Mouse (Mus musculus) midbrain, embryonic 16.5 days (tissue): ENCODE data around the gene Myrf. TPM values are rescaled to one million over a fixed set of nuclear protein-coding genes. Genes with fewer than 3 reads are reported as not detected.

Source experiments
- ATAC-seq: fragments of 200-750 bp; cut with Nextera tagmentation; 2 replicates; pipeline ENCODE4 v1.8.0; 2017; ENCODE audit warnings: moderate TSS enrichment
- H3K27ac ChIP-seq: fragments of 300-500 bp; sonication (generic); 2 replicates; pipeline ENCODE4 v1.5.1; 2014; ENCODE audit warnings: mild to moderate bottlenecking, low read length, mixed read lengths
- H3K27me3 ChIP-seq: fragments of 300-500 bp; sonication (generic); 2 replicates; pipeline ENCODE4 v1.6.1; 2014; ENCODE audit warnings: low read depth, low read length, mixed read lengths; ENCODE audit not compliant: control insufficient read depth, insufficient read depth
- H3K36me3 ChIP-seq: fragments of 300-500 bp; sonication (generic); 2 replicates; pipeline ENCODE4 v1.6.1; 2014; ENCODE audit warnings: mild to moderate bottlenecking, low read length, moderate library complexity, mixed read lengths; ENCODE audit not compliant: control insufficient read depth, insufficient read depth
- H3K4me1 ChIP-seq: fragments of 300-500 bp; sonication (generic); 2 replicates; pipeline ENCODE4 v1.6.1; 2014; ENCODE audit warnings: mild to moderate bottlenecking, low read length, mixed read lengths; ENCODE audit not compliant: control insufficient read depth, insufficient read depth
- H3K4me2 ChIP-seq: fragments of 300-500 bp; sonication (generic); 2 replicates; pipeline ENCODE4 v1.6.1; 2014; ENCODE audit warnings: mild to moderate bottlenecking, low read length, mixed read lengths
- H3K4me3 ChIP-seq: fragments of 300-500 bp; sonication (generic); 2 replicates; pipeline ENCODE4 v1.5.1; 2014; ENCODE audit warnings: low read depth, mild to moderate bottlenecking, low read length, moderate library complexity, mixed read lengths
- H3K9ac ChIP-seq: fragments of 300-500 bp; sonication (generic); 2 replicates; pipeline ENCODE4 v1.6.1; 2014; ENCODE audit warnings: low read depth, low read length, mixed read lengths
- H3K9me3 ChIP-seq: fragments of 300-500 bp; sonication (generic); replicated peaks from 2 replicates; pipeline ENCODE4 v1.6.1; 2014; ENCODE audit warnings: mild to moderate bottlenecking, low read length, mixed read lengths; ENCODE audit not compliant: control insufficient read depth, poor library complexity, severe bottlenecking
- WGBS: fragments of 180-500 bp; shearing (Covaris S2); extraction: QIAGEN DNeasy Blood & Tissue Kit; methylation state at CpG from one replicate; pipeline ENCODE4 v1.1.7; 2014; 5-methylcytosine and 5-hydroxymethylcytosine counted together
- polyA plus RNA-seq: library from polyadenylated mRNA; unstranded; fragments of >200 nt; fragmentation: Nextera tagmentation; extraction: Ambion mirVana; gene quantifications from 2 replicates; pipeline ENCODE4 v1.2.1, GENCODE M21; 2015

The Myrf gene
- polyA plus RNA-seq, 1 experiment from 2014 or later, result 0.82 TPM

DNA sequence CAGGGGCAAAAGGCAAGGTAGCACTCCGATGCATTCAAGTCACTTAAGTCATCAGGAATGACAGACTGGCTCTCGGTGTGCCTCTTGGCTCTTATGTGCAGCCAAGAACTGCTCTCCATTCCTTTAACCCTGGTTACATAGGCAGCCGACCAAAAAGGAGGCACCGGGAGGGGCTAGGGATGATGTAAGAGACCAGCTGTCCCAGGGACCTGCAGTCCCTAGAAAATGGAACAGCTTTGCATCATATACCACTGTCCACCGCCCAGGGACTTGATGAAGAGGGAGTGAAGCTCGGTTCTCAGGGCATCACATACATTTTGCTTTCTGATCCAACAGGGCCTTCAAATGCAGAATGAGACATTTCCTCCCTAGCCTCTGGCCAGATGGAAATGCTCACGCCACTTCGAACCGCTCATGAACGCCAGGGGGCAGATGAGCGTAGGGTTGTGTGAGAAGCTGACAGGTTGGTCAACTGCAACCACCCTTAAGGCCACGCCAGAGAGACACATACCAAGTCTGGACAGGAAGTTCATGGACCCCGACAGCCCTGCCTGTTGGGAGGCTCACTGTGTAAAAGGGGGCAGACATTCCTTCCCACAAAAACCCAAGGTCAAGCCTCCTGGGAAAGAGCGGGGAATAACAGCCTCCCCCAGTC lies 25.8 kb upstream of the Myrf start:
- H3K27ac ChIP-seq, result no peak overlapping the region

DNA sequence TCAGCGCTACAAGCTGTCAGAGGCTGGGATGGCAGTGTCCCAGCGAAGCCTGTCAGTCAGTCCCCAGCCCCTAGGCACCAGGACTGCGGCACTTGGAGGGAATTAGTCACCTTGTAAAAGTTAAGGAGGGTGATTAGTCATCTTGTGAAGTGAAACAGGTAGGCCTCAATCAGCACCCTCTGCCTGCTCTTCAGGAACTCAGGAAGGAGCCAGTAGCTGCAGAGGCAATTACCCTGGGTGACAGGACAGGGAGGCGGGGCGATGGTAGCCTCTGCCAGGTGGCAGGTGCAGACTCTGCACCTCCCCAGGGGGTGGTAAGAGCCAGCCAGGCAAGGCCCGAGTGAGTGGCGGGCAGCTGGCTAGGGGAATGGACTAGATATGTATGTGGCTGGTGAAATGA lies 20.8 kb upstream of the Myrf start:
- Histone ChIP-seq H3K9me3 (no peaks in the 10 kb centered on the region), H3K4me3 (no peak overlapping the region), H3K36me3 (peaks cover 25% of the 10 kb centered on the region), H3K4me2 (no peak overlapping the region), H3K27ac (no peak overlapping the region), H3K27me3 (no peaks in the 10 kb centered on the region; the same call in 1 of the 2 replicates), H3K9ac (no peak overlapping the region), H3K4me1 (no peaks in the 10 kb centered on the region)
- ATAC-seq, result no peak
- WGBS, result 80% methylated on average over 7 of the region's 7 CpGs

More for the DNA sequence above, 25.8 kb upstream of the Myrf start:
- no peak overlapping the region for H3K4me2 ChIP-seq
- no peak overlapping the region for H3K9ac ChIP-seq
- H3K36me3 ChIP-seq, result peaks cover 17% of the 10 kb centered on the region
- no peak overlapping the region for H3K4me3 ChIP-seq
- peaks cover 2% of the 10 kb centered on the region; the same call in 1 of the 2 replicates for H3K4me1 ChIP-seq
- ATAC-seq, result no peak
- 28% methylated on average over 14 of the region's 14 CpGs for whole genome bisulfite sequencing
- no peaks in the 10 kb centered on the region; the same call in 1 of the 2 replicates for H3K27me3 ChIP-seq
- no peaks in the 10 kb centered on the region for H3K9me3 ChIP-seq

DNA sequence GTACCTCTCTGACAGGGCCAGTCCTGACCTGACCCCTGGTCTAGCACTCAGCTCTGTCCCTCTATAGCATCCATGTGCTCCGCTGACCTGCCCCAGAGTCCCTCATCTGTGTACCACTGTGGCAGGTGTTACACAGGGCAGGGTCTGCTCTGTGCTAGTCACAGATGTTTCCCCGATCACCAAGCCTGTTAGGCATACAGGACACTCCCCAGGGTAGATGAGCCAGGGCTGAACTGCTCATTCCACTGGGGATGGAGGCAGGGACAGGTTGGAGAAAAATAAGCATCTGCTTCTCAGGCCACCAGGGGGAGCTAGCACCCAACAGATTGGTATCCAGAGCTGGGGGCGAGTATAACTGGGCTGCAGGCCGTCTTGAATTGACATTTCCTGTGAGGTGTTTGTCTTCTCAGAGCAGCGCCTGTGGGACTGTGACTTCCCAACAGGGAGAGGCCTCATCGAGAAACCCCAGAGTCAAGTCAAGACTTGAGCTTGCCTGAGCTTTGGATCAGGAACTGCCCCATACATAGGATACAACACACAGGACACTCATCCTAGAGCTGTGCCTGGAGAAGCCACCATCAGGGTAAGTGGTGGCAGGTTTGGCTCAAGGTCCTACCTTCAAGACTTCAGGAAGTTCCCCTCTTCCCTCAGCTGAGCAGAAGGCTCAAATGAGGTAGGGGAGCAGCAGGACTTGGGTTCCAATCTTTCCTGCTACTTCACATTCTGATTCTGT lies 17.9 kb upstream of the Myrf start:
- Histone ChIP-seq H3K4me3 (no peak overlapping the region), H3K36me3 (peaks cover 39% of the 10 kb centered on the region), H3K27me3 (no peaks in the 10 kb centered on the region; the same call in 1 of the 2 replicates), H3K4me2 (no peak overlapping the region), H3K9ac (no peak overlapping the region), H3K27ac (no peak overlapping the region), H3K4me1 (no peaks in the 10 kb centered on the region), H3K9me3 (no peaks in the 10 kb centered on the region)
- peak; percentile 62 for ATAC-seq
- 30% methylated on average over 6 of the region's 6 CpGs for WGBS

DNA sequence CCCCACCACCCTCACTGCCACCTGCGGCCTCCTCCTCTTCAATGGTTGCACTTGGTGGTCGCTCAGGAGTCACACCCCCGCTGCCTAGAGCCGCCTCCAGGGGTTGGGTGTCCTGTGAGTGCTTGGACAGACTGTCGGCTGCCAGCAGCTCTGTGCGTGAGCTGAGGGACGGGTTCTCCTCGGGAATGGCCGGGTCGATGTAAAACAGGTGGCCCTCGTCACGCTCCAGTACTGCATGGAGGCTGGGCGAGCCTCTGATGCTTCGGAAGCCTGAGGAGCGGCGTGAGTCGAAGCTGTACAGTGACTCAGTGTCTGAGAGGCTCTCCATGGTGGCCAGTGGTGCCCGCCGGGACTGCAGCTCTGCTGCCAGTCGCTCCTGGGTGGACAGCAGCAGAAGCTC lies 7.6 kb upstream of the Myrf start:
- Histone ChIP-seq H3K9ac (no peak overlapping the region), H3K4me3 (no peak overlapping the region), H3K27me3 (no peaks in the 10 kb centered on the region), H3K9me3 (no peaks in the 10 kb centered on the region), H3K27ac (no peak overlapping the region), H3K4me2 (no peak overlapping the region), H3K36me3 (peaks cover 13% of the 10 kb centered on the region), H3K4me1 (no peaks in the 10 kb centered on the region)
- ATAC-seq, result no peak
- WGBS, result 59% methylated on average over 20 of the region's 20 CpGs

DNA sequence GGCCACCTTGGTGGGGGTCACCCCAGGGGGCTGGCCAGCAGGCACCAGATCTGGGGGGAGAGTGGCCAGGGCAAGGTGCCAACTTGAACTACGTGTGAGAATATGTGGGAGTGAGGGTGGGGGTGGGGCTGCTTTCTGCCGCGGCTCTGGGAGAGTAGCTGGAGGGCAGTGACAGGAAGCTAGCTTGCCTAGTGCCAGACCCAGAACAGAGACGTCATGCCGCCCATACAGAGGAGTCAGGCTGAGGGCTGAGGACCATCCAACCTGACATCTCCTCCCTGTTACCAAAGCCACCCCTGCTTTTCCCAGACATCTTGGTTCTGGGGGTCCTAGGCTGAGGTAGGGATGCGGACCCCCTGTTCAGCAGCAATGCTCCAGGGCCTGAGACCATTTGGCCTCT lies 6.6 kb upstream of the Myrf start:
- no peaks in the 10 kb centered on the region for H3K9me3 ChIP-seq
- no peak for ATAC-seq
- no peak overlapping the region for H3K9ac ChIP-seq
- WGBS, result 33% methylated on average over 6 of the region's 6 CpGs
- H3K4me3 ChIP-seq, result no peak overlapping the region
- H3K27ac ChIP-seq, result no peak overlapping the region
- H3K4me1 ChIP-seq, result no peaks in the 10 kb centered on the region
- H3K36me3 ChIP-seq, result peaks cover 12% of the 10 kb centered on the region
- H3K4me2 ChIP-seq, result no peak overlapping the region
- no peaks in the 10 kb centered on the region for H3K27me3 ChIP-seq

DNA sequence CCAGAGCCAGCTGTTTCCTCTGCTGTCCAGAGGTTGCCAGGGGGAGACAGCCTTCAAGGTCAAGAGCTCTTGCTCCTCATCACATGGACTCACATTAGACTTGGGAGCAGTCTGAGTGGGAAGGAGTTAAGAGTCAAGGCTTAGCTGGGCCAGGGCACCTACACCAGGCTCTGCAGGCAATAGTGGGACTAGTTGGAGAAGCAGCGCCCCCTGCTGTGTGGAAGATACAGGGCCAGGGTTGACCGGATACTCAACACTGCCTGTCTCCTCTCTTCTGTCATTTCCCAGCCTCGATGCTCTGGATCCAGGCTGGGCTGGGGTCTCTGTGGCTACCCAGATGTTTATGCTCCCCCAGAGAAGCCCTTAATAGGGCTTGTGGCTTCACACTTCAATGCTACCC lies 3.6 kb upstream of the Myrf start:
- Histone ChIP-seq H3K9ac (no peak overlapping the region), H3K4me1 (peaks cover 5% of the 10 kb centered on the region), H3K4me3 (no peak overlapping the region), H3K36me3 (no peaks in the 10 kb centered on the region; the same call in 1 of the 2 replicates), H3K27ac (no peak overlapping the region), H3K4me2 (no peak overlapping the region), H3K27me3 (peaks cover 8% of the 10 kb centered on the region), H3K9me3 (no peaks in the 10 kb centered on the region)
- WGBS, result 18% methylated on average over 3 of the region's 3 CpGs
- no peak for ATAC-seq

DNA sequence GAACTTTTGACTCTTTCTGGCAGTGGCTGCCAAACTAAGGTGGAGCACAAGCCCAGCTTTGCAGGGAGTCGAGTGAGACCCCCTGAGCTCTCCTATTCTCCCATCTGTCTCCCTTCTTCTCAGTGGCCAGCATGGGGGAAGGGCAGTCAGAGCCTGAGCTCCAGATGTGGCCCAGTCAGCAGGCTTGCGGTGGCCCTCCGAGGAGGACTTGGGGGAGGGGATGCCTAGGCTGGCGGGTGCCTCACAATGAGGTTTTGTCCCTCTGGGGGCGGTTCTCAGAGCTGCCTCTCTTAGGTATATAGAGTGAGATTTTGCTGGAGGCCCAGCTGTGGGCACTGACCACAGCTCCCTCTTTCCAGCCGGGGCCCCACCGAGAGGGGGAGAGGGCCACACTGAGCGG lies 2.4 kb upstream of the Myrf start:
- no peak overlapping the region for H3K4me3 ChIP-seq
- no peak for ATAC-seq
- H3K9ac ChIP-seq, result no peak overlapping the region
- H3K27ac ChIP-seq, result no peak overlapping the region
- no peaks in the 10 kb centered on the region; the same call in 1 of the 2 replicates for H3K36me3 ChIP-seq
- peaks cover 5% of the 10 kb centered on the region for H3K4me1 ChIP-seq
- H3K27me3 ChIP-seq, result peaks cover 8% of the 10 kb centered on the region
- H3K4me2 ChIP-seq, result no peak overlapping the region
- H3K9me3 ChIP-seq, result no peaks in the 10 kb centered on the region
- WGBS, result 8% methylated on average over 8 of the region's 8 CpGs

DNA sequence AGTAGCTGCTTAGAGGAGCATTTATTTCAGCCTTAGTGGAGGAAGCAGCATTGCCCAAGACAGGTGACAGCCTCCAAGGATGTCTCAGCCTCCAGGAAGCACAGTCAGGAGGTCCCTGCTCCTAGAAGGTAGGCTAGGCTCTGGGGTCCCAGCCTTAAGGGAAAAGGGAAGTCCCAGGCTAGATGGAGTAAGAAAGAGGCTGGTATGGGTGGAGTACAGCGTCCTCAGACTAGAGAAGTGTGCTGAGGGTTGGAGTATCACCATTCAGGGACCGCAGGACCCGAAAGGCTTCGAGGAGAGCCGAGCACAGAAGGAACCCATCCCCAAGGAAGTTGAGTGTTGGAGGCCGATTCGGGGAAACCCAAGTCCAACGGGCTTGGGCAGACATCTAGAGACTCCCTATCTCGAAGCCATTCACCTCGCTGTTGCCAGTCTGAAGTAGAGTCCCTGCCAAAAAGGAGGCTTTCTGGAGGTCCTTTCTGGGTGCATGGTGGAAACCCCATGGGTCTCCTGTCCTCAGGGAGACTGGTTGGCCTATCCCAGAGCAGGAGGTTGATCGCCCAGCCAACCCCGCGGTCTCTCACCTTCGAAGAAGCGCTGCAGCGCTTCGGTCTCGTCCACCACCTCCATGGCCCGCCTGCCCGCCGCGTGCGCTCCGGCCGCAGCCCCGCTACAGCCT lies 434 bp downstream of the Myrf start:
- H3K4me3 ChIP-seq, result peak overlapping the region; percentile 44
- peak overlapping the region; percentile 63 for H3K9ac ChIP-seq
- ATAC-seq, result no peak; the same call in 1 of the 2 replicates
- WGBS, result 5% methylated on average over 21 of the region's 26 CpGs
- H3K9me3 ChIP-seq, result no peaks in the 10 kb centered on the region
- peaks cover 8% of the 10 kb centered on the region for H3K27me3 ChIP-seq
- no peaks in the 10 kb centered on the region for H3K36me3 ChIP-seq
- peaks cover 5% of the 10 kb centered on the region for H3K4me1 ChIP-seq
- peak overlapping the region; percentile 70 for H3K4me2 ChIP-seq
- H3K27ac ChIP-seq, result no peak overlapping the region

DNA sequence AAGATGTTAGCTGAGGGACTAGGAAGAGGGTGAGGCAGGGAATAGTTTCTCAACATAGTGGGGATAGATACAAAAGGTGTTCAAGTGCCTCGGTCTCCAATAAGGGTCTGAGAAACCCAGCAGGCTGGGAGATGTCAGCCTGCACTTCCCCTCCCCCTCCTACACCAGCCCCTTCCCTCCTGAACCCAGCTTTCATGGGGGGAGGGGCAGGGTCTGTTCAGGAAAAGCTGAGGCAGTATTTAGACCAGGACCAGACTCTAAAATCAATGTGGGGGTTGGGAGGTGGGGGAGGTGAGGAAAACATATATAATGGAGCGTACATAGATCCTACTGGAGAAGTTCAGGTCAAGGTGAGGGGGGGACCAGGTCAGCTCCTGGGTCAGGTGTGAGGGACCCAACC lies 1.1 kb downstream of the Myrf start:
- Histone ChIP-seq H3K36me3 (no peaks in the 10 kb centered on the region), H3K27me3 (peaks cover 8% of the 10 kb centered on the region), H3K4me1 (peaks cover 5% of the 10 kb centered on the region), H3K9ac (no peak overlapping the region), H3K4me2 (no peak overlapping the region), H3K9me3 (no peaks in the 10 kb centered on the region), H3K4me3 (no peak overlapping the region), H3K27ac (no peak overlapping the region)
- 54% methylated on average over 2 of the region's 2 CpGs for WGBS
- ATAC-seq, result no peak
